Mouse (Mus musculus) heart, embryonic 16.5 days (tissue): ENCODE results near the gene Pecam1. TPM values are rescaled to one million over a fixed set of nuclear protein-coding genes. Genes with fewer than 3 reads are reported as not detected.
A peak's percentile ranks its signal among the peaks of the same experiment; 100 is the strongest.

Experiments used
- ATAC-seq: fragments of 200-750 bp; cut with Nextera tagmentation; replicated peaks from 2 replicates; pipeline ENCODE4 v1.8.0; 2017; ENCODE audit warnings: moderate number of reproducible peaks; ENCODE audit not compliant: insufficient read depth, low FRiP score; ENCODE audit errors: extremely low read depth
- H3K27ac ChIP-seq: fragments of 300-500 bp; sonication (generic); 2 replicates; pipeline ENCODE4 v1.5.1; 2014; ENCODE audit warnings: mild to moderate bottlenecking, low read length, control low read depth, moderate library complexity
- H3K27me3 ChIP-seq: fragments of 300-500 bp; sonication (generic); 2 replicates; pipeline ENCODE4 v1.6.1; 2014; ENCODE audit warnings: low read length, mixed read lengths; ENCODE audit not compliant: control insufficient read depth, insufficient read depth
- H3K36me3 ChIP-seq: fragments of 300-500 bp; sonication (generic); 2 replicates; pipeline ENCODE4 v1.6.1; 2014; ENCODE audit not compliant: control insufficient read depth, insufficient read depth
- H3K4me1 ChIP-seq: fragments of 300-500 bp; sonication (generic); 2 replicates; pipeline ENCODE4 v1.6.1; 2014; ENCODE audit warnings: low read length, mixed read lengths; ENCODE audit not compliant: control insufficient read depth, insufficient read depth
- H3K4me2 ChIP-seq: fragments of 300-500 bp; sonication (generic); 2 replicates; pipeline ENCODE4 v1.6.1; 2014; ENCODE audit warnings: low read depth, mild to moderate bottlenecking, control low read depth, low read length
- H3K4me3 ChIP-seq: fragments of 300-500 bp; sonication (generic); 2 replicates; pipeline ENCODE4 v1.5.1; 2014; ENCODE audit warnings: mild to moderate bottlenecking, control low read depth, low read length
- H3K9ac ChIP-seq: fragments of 300-500 bp; sonication (generic); 2 replicates; pipeline ENCODE4 v1.6.1; 2014; ENCODE audit warnings: low read length, control low read depth
- H3K9me3 ChIP-seq: fragments of 300-500 bp; sonication (generic); replicated peaks from 2 replicates; pipeline ENCODE4 v1.6.1; 2016; ENCODE audit warnings: low read length; ENCODE audit not compliant: control insufficient read depth
- WGBS: fragments of 180-500 bp; shearing (Covaris S2); extraction: QIAGEN DNeasy Blood & Tissue Kit; methylation state at CpG from one replicate; pipeline ENCODE4 v1.1.7; 2014; 5-methylcytosine and 5-hydroxymethylcytosine counted together
- polyA plus RNA-seq: library from polyadenylated mRNA; unstranded; fragments of >200 nt; fragmentation: Nextera tagmentation; extraction: Ambion mirVana; gene quantifications from 2 replicates; pipeline ENCODE4 v1.2.1, GENCODE M21; 2015

Gene Pecam1
- polyA plus RNA-seq, 1 experiment from 2014 or later, result 87.7 TPM

GRCm38 (mm10) chr11:106695917-106696316, 54.5 kb downstream of the Pecam1 start:
- Histone ChIP-seq H3K36me3 (no peaks in the 10 kb centered on the region), H3K4me2 (no peak overlapping the region), H3K4me3 (no peak overlapping the region), H3K9ac (no peak overlapping the region), H3K4me1 (no peaks in the 10 kb centered on the region), H3K9me3 (no peaks in the 10 kb centered on the region), H3K27me3 (no peaks in the 10 kb centered on the region), H3K27ac (no peak overlapping the region)
- 87% methylated on average over 3 of the region's 3 CpGs for WGBS
- ATAC-seq, result no peak

- H3K4me1 ChIP-seq, result peaks cover 4% of the 10 kb centered on the region; the same call in 1 of the 2 replicates
- no peak overlapping the region for H3K4me3 ChIP-seq
- peaks cover 5% of the 10 kb centered on the region; the same call in 1 of the 2 replicates for H3K36me3 ChIP-seq
- no peak overlapping the region for H3K9ac ChIP-seq
- H3K27ac ChIP-seq, result no peak overlapping the region
- ATAC-seq, result no peak
- no peak overlapping the region for H3K4me2 ChIP-seq
- no peaks in the 10 kb centered on the region for H3K9me3 ChIP-seq
- WGBS, result 66% methylated on average over 4 of the region's 4 CpGs
- no peaks in the 10 kb centered on the region for H3K27me3 ChIP-seq
These were observed 57.5 kb downstream of the Pecam1 start for GRCm38 (mm10) chr11:106692890-106693289.

- no peak overlapping the region for H3K4me3 ChIP-seq
- no peak overlapping the region for H3K9ac ChIP-seq
- H3K4me1 ChIP-seq, result peaks cover 6% of the 10 kb centered on the region; the same call in 1 of the 2 replicates
- peaks cover 5% of the 10 kb centered on the region; the same call in 1 of the 2 replicates for H3K36me3 ChIP-seq
- H3K9me3 ChIP-seq, result no peaks in the 10 kb centered on the region
- 65% methylated on average over 5 of the region's 5 CpGs for WGBS
- no peaks in the 10 kb centered on the region for H3K27me3 ChIP-seq
- H3K4me2 ChIP-seq, result no peak overlapping the region
- ATAC-seq, result no peak
- peak overlapping the region; percentile 39; the same call in 1 of the 2 replicates for H3K27ac ChIP-seq
These were observed 62.1 kb downstream of the Pecam1 start for GRCm38 (mm10) chr11:106688375-106688774.

- H3K36me3 ChIP-seq, result peaks cover 5% of the 10 kb centered on the region; the same call in 1 of the 2 replicates
- WGBS, result 82% methylated on average over 9 of the region's 9 CpGs
- H3K27ac ChIP-seq, result no peak overlapping the region
These were observed 63.1 kb downstream of the Pecam1 start for GRCm38 (mm10) chr11:106687293-106687692.

GRCm38 (mm10) chr11:106684027-106684426, 66.4 kb downstream of the Pecam1 start:
- Histone ChIP-seq H3K9ac (no peak overlapping the region), H3K4me2 (no peak overlapping the region), H3K27me3 (no peaks in the 10 kb centered on the region), H3K36me3 (no peaks in the 10 kb centered on the region), H3K4me3 (no peak overlapping the region), H3K4me1 (peaks cover 9% of the 10 kb centered on the region; the same call in 1 of the 2 replicates), H3K27ac (no peak overlapping the region), H3K9me3 (no peaks in the 10 kb centered on the region)
- 75% methylated on average over 8 of the region's 8 CpGs for WGBS
- no peak for ATAC-seq

More at GRCm38 (mm10) chr11:106687293-106687692, 63.1 kb downstream of the Pecam1 start:
- H3K4me2 ChIP-seq, result no peak overlapping the region
- no peaks in the 10 kb centered on the region for H3K9me3 ChIP-seq
- peaks cover 7% of the 10 kb centered on the region; the same call in 1 of the 2 replicates for H3K4me1 ChIP-seq
- H3K27me3 ChIP-seq, result no peaks in the 10 kb centered on the region
- no peak overlapping the region for H3K9ac ChIP-seq
- no peak for ATAC-seq
- H3K4me3 ChIP-seq, result no peak overlapping the region

GRCm38 (mm10) chr11:106683345-106683744, 67.1 kb downstream of the Pecam1 start:
- Histone ChIP-seq H3K36me3 (no peaks in the 10 kb centered on the region), H3K4me2 (no peak overlapping the region), H3K9ac (no peak overlapping the region), H3K27me3 (no peaks in the 10 kb centered on the region), H3K27ac (no peak overlapping the region), H3K4me1 (peaks cover 8% of the 10 kb centered on the region), H3K9me3 (no peaks in the 10 kb centered on the region), H3K4me3 (no peak overlapping the region)
- WGBS, result 60% methylated on average over 3 of the region's 3 CpGs
- no peak for ATAC-seq

GRCm38 (mm10) chr11:106681138-106681537, 69.3 kb downstream of the Pecam1 start:
- Histone ChIP-seq H3K4me3 (no peak overlapping the region), H3K27ac (no peak overlapping the region), H3K4me2 (no peak overlapping the region), H3K36me3 (no peaks in the 10 kb centered on the region), H3K27me3 (no peaks in the 10 kb centered on the region), H3K9ac (no peak overlapping the region), H3K4me1 (peaks cover 23% of the 10 kb centered on the region), H3K9me3 (no peaks in the 10 kb centered on the region)
- ATAC-seq, result no peak
- WGBS, result 79% methylated on average over 6 of the region's 6 CpGs

- no peaks in the 10 kb centered on the region for H3K9me3 ChIP-seq
- 46% methylated on average over 6 of the region's 6 CpGs for WGBS
- H3K27me3 ChIP-seq, result no peaks in the 10 kb centered on the region
- no peak overlapping the region for H3K4me2 ChIP-seq
- H3K4me3 ChIP-seq, result no peak overlapping the region
- no peaks in the 10 kb centered on the region for H3K36me3 ChIP-seq
- no peak overlapping the region for H3K9ac ChIP-seq
- peaks cover 35% of the 10 kb centered on the region for H3K4me1 ChIP-seq
- ATAC-seq, result no peak
- H3K27ac ChIP-seq, result no peak overlapping the region
These were observed 70.6 kb downstream of the Pecam1 start for GRCm38 (mm10) chr11:106679874-106680273.

- 35% methylated on average over 10 of the region's 10 CpGs for WGBS
- peak; percentile 71 for ATAC-seq
- no peak overlapping the region for H3K27ac ChIP-seq
- H3K27me3 ChIP-seq, result no peaks in the 10 kb centered on the region
- no peak overlapping the region for H3K4me3 ChIP-seq
- H3K36me3 ChIP-seq, result no peaks in the 10 kb centered on the region
- no peak overlapping the region for H3K4me2 ChIP-seq
- H3K9me3 ChIP-seq, result no peaks in the 10 kb centered on the region
- peaks cover 48% of the 10 kb centered on the region for H3K4me1 ChIP-seq
- no peak overlapping the region for H3K9ac ChIP-seq
These were observed 72.4 kb downstream of the Pecam1 start for GRCm38 (mm10) chr11:106677910-106678591.
